Mouse (Mus musculus): ENCODE data around the gene Pptc7. TPM values are rescaled to one million over a fixed set of nuclear protein-coding genes. Genes with fewer than 3 reads are reported as not detected.

Gene Pptc7
- polyA plus RNA-seq, 1 experiment from 2014 or later: 8.3 TPM

- H3K27ac ChIP-seq (replicated peaks; ENCODE audit: low read depth, low read length): no peak overlapping the region
- no peaks in the 10 kb centered on the region for H3K27me3 ChIP-seq (ENCODE audit: control insufficient read depth, insufficient read depth, low read length)
- H3K9me3 ChIP-seq (replicated peaks; ENCODE audit: control insufficient read depth, low read length): no peaks in the 10 kb centered on the region
- ATAC-seq (replicated peaks; ENCODE audit: insufficient number of reproducible peaks, low FRiP score, low TSS enrichment, low read depth) (no peak), DNase-seq (ENCODE audit: low spot score) (no peak)
- no peak overlapping the region for H3K4me3 ChIP-seq (ENCODE audit: low read depth, low read length)
- no peaks in the 10 kb centered on the region for H3K36me3 ChIP-seq (replicated peaks; ENCODE audit: control insufficient read depth, insufficient read depth, low read depth, low read length)
- no peak overlapping the region for H3K4me2 ChIP-seq (ENCODE audit: low read depth, low read length)
- H3K4me1 ChIP-seq (ENCODE audit: control insufficient read depth, insufficient read depth, low read length): no peaks in the 10 kb centered on the region
- H3K9ac ChIP-seq (replicated peaks; ENCODE audit: low read length): no peak overlapping the region
- WGBS: 69% methylated on average over 12 of the region's 12 CpGs
These were observed 15.1 kb upstream of the Pptc7 start for GRCm38 (mm10) chr5:122268858-122269604.

GRCm38 (mm10) chr5:122272821-122273220 lies 11.3 kb upstream of the Pptc7 start:
- H3K4me3 ChIP-seq (ENCODE audit: low read depth, low read length): no peak overlapping the region
- H3K27me3 ChIP-seq (ENCODE audit: control insufficient read depth, insufficient read depth, low read length): no peaks in the 10 kb centered on the region
- no peak overlapping the region for H3K27ac ChIP-seq (replicated peaks; ENCODE audit: low read depth, low read length)
- H3K36me3 ChIP-seq (replicated peaks; ENCODE audit: control insufficient read depth, insufficient read depth, low read depth, low read length): no peaks in the 10 kb centered on the region
- no peaks in the 10 kb centered on the region for H3K9me3 ChIP-seq (replicated peaks; ENCODE audit: control insufficient read depth, low read length)
- H3K4me1 ChIP-seq (ENCODE audit: control insufficient read depth, insufficient read depth, low read length): no peaks in the 10 kb centered on the region
- no peak overlapping the region for H3K9ac ChIP-seq (replicated peaks; ENCODE audit: low read length)
- no peak for DNase-seq (ENCODE audit: low spot score)
- WGBS: 80% methylated on average over 5 of the region's 5 CpGs
- H3K4me2 ChIP-seq (ENCODE audit: low read depth, low read length): no peak overlapping the region
- no peak for ATAC-seq (replicated peaks; ENCODE audit: insufficient number of reproducible peaks, low FRiP score, low TSS enrichment, low read depth)

GRCm38 (mm10) chr5:122274785-122275184 lies 9.4 kb upstream of the Pptc7 start:
- Histone ChIP-seq H3K36me3 (replicated peaks; ENCODE audit: control insufficient read depth, insufficient read depth, low read depth, low read length) (no peaks in the 10 kb centered on the region), H3K4me1 (ENCODE audit: control insufficient read depth, insufficient read depth, low read length) (no peaks in the 10 kb centered on the region), H3K9ac (replicated peaks; ENCODE audit: low read length) (no peak overlapping the region), H3K4me3 (ENCODE audit: low read depth, low read length) (no peak overlapping the region), H3K27me3 (ENCODE audit: control insufficient read depth, insufficient read depth, low read length) (no peaks in the 10 kb centered on the region), H3K27ac (replicated peaks; ENCODE audit: low read depth, low read length) (no peak overlapping the region), H3K4me2 (ENCODE audit: low read depth, low read length) (no peak overlapping the region), H3K9me3 (replicated peaks; ENCODE audit: control insufficient read depth, low read length) (no peaks in the 10 kb centered on the region)
- no peak for ATAC-seq (replicated peaks; ENCODE audit: insufficient number of reproducible peaks, low FRiP score, low TSS enrichment, low read depth)
- peak; percentile 51 for DNase-seq (ENCODE audit: low spot score)
- 15% methylated on average over 5 of the region's 5 CpGs for WGBS

- H3K27ac ChIP-seq (replicated peaks; ENCODE audit: low read depth, low read length): no peak overlapping the region
- WGBS: 88% methylated on average over 7 of the region's 7 CpGs
- H3K9ac ChIP-seq (replicated peaks; ENCODE audit: low read length): no peak overlapping the region
- no peaks in the 10 kb centered on the region for H3K4me1 ChIP-seq (ENCODE audit: control insufficient read depth, insufficient read depth, low read length)
- ATAC-seq (replicated peaks; ENCODE audit: insufficient number of reproducible peaks, low FRiP score, low TSS enrichment, low read depth): no peak
- no peak overlapping the region for H3K4me2 ChIP-seq (ENCODE audit: low read depth, low read length)
- H3K27me3 ChIP-seq (ENCODE audit: control insufficient read depth, insufficient read depth, low read length): no peaks in the 10 kb centered on the region
- no peak for DNase-seq (ENCODE audit: low spot score)
- H3K4me3 ChIP-seq (ENCODE audit: low read depth, low read length): no peak overlapping the region
- H3K9me3 ChIP-seq (replicated peaks; ENCODE audit: control insufficient read depth, low read length): no peaks in the 10 kb centered on the region
- no peaks in the 10 kb centered on the region for H3K36me3 ChIP-seq (replicated peaks; ENCODE audit: control insufficient read depth, insufficient read depth, low read depth, low read length)
These were observed 5.2 kb upstream of the Pptc7 start for GRCm38 (mm10) chr5:122278946-122279345.

- 85% methylated on average over 12 of the region's 12 CpGs for WGBS
- no peaks in the 10 kb centered on the region for H3K4me1 ChIP-seq (ENCODE audit: control insufficient read depth, insufficient read depth, low read length)
- H3K27me3 ChIP-seq (ENCODE audit: control insufficient read depth, insufficient read depth, low read length): no peaks in the 10 kb centered on the region
- H3K4me3 ChIP-seq (ENCODE audit: low read depth, low read length): no peak overlapping the region
- no peak overlapping the region for H3K27ac ChIP-seq (replicated peaks; ENCODE audit: low read depth, low read length)
- H3K4me2 ChIP-seq (ENCODE audit: low read depth, low read length): no peak overlapping the region
- H3K9ac ChIP-seq (replicated peaks; ENCODE audit: low read length): no peak overlapping the region
- no peaks in the 10 kb centered on the region for H3K36me3 ChIP-seq (replicated peaks; ENCODE audit: control insufficient read depth, insufficient read depth, low read depth, low read length)
- ATAC-seq (replicated peaks; ENCODE audit: insufficient number of reproducible peaks, low FRiP score, low TSS enrichment, low read depth): no peak
- no peaks in the 10 kb centered on the region for H3K9me3 ChIP-seq (replicated peaks; ENCODE audit: control insufficient read depth, low read length)
- no peak for DNase-seq (ENCODE audit: low spot score)
These were observed 4.3 kb upstream of the Pptc7 start for GRCm38 (mm10) chr5:122279799-122280421.

- Histone ChIP-seq H3K36me3 (replicated peaks; ENCODE audit: control insufficient read depth, insufficient read depth, low read depth, low read length) (no peaks in the 10 kb centered on the region), H3K4me3 (ENCODE audit: low read depth, low read length) (no peak overlapping the region), H3K27me3 (ENCODE audit: control insufficient read depth, insufficient read depth, low read length) (no peaks in the 10 kb centered on the region), H3K9ac (replicated peaks; ENCODE audit: low read length) (no peak overlapping the region), H3K9me3 (replicated peaks; ENCODE audit: control insufficient read depth, low read length) (no peaks in the 10 kb centered on the region), H3K4me2 (ENCODE audit: low read depth, low read length) (no peak overlapping the region), H3K27ac (replicated peaks; ENCODE audit: low read depth, low read length) (no peak overlapping the region), H3K4me1 (ENCODE audit: control insufficient read depth, insufficient read depth, low read length) (no peaks in the 10 kb centered on the region)
- peak; percentile 23 for DNase-seq (ENCODE audit: low spot score)
- ATAC-seq (replicated peaks; ENCODE audit: insufficient number of reproducible peaks, low FRiP score, low TSS enrichment, low read depth): no peak
- 41% methylated on average over 6 of the region's 6 CpGs for WGBS
These were observed 3.7 kb upstream of the Pptc7 start for GRCm38 (mm10) chr5:122280422-122280826.

- Histone ChIP-seq H3K36me3 (replicated peaks; ENCODE audit: control insufficient read depth, insufficient read depth, low read depth, low read length) (no peaks in the 10 kb centered on the region), H3K9ac (replicated peaks; ENCODE audit: low read length) (no peak overlapping the region), H3K4me2 (ENCODE audit: low read depth, low read length) (no peak overlapping the region), H3K9me3 (replicated peaks; ENCODE audit: control insufficient read depth, low read length) (no peaks in the 10 kb centered on the region), H3K27ac (replicated peaks; ENCODE audit: low read depth, low read length) (no peak overlapping the region), H3K4me3 (ENCODE audit: low read depth, low read length) (no peak overlapping the region), H3K27me3 (ENCODE audit: control insufficient read depth, insufficient read depth, low read length) (no peaks in the 10 kb centered on the region), H3K4me1 (ENCODE audit: control insufficient read depth, insufficient read depth, low read length) (no peaks in the 10 kb centered on the region)
- peak; percentile 41 for DNase-seq (ENCODE audit: low spot score)
- 25% methylated on average over 19 of the region's 19 CpGs for WGBS
- ATAC-seq (replicated peaks; ENCODE audit: insufficient number of reproducible peaks, low FRiP score, low TSS enrichment, low read depth): no peak
These were observed 3.2 kb upstream of the Pptc7 start for GRCm38 (mm10) chr5:122280827-122281462.

GRCm38 (mm10) chr5:122283828-122284182 lies 360 bp upstream of the Pptc7 start:
- Histone ChIP-seq H3K9ac (replicated peaks; ENCODE audit: low read length) (no peak overlapping the region), H3K27me3 (ENCODE audit: control insufficient read depth, insufficient read depth, low read length) (no peaks in the 10 kb centered on the region), H3K4me2 (ENCODE audit: low read depth, low read length) (peak overlapping the region; percentile 98), H3K4me1 (ENCODE audit: control insufficient read depth, insufficient read depth, low read length) (no peaks in the 10 kb centered on the region), H3K9me3 (replicated peaks; ENCODE audit: control insufficient read depth, low read length) (no peaks in the 10 kb centered on the region), H3K27ac (replicated peaks; ENCODE audit: low read depth, low read length) (no peak overlapping the region), H3K36me3 (replicated peaks; ENCODE audit: control insufficient read depth, insufficient read depth, low read depth, low read length) (no peaks in the 10 kb centered on the region), H3K4me3 (ENCODE audit: low read depth, low read length) (no peak overlapping the region; the same call in 1 of the 2 replicates)
- WGBS: 26% methylated on average over 2 of the region's 2 CpGs
- no peak for DNase-seq (ENCODE audit: low spot score)
- ATAC-seq (replicated peaks; ENCODE audit: insufficient number of reproducible peaks, low FRiP score, low TSS enrichment, low read depth): 0 out of 2 replicates have a peak, but pooled peaks have one; percentile 24

All from embryonic facial prominence, embryonic 11.5 days (tissue).